Mouse (Mus musculus) heart, adult 2 months (tissue): ENCODE measurements around the gene Lekr1. TPM values are rescaled to one million over a fixed set of nuclear protein-coding genes. Genes with fewer than 3 reads are reported as not detected.
A peak's percentile ranks its signal among the peaks of the same experiment; 100 is the strongest.

Source experiments
- DNase-seq, 2 experiments: peaks; one replicate each; pipeline ENCODE4 v3.0.0; 2021
- H3K27ac ChIP-seq: fragments of 200-600 bp; 2 replicates; pipeline ENCODE4 v1.8.1; 2022
- H3K27me3 ChIP-seq: fragments of 200-500 bp; 2 replicates; pipeline ENCODE4 v1.6.1; 2012; ENCODE audit warnings: mild to moderate bottlenecking, low read length, inconsistent platforms, mixed read lengths; ENCODE audit not compliant: control insufficient read depth, insufficient read depth
- H3K36me3 ChIP-seq: fragments of 200-500 bp; 2 replicates; pipeline ENCODE4 v1.6.1; 2012; ENCODE audit warnings: low read length, inconsistent platforms; ENCODE audit not compliant: control insufficient read depth, insufficient read depth
- H3K4me1 ChIP-seq: fragments of 200-500 bp; 2 replicates; pipeline ENCODE4 v1.6.1; 2011; ENCODE audit warnings: low read length; ENCODE audit not compliant: control insufficient read depth, insufficient read depth
- H3K4me3 ChIP-seq: fragments of 200-600 bp; 2 replicates; pipeline ENCODE4 v1.8.1; 2022
- H3K79me2 ChIP-seq: fragments of 200-500 bp; replicated peaks from 2 replicates; pipeline ENCODE4 v1.6.1; 2012; ENCODE audit warnings: mild to moderate bottlenecking, inconsistent platforms, low read length, moderate library complexity, mixed read lengths; ENCODE audit not compliant: control insufficient read depth, insufficient read depth
- H3K9ac ChIP-seq: fragments of 200-500 bp; 2 replicates; pipeline ENCODE4 v1.6.1; 2012; ENCODE audit warnings: low read depth, mild to moderate bottlenecking, control low read depth, inconsistent platforms, low read length, mixed read lengths
- CTCF ChIP-seq: fragments of 200-600 bp; IDR thresholded peaks from 2 replicates; pipeline ENCODE4 v1.8.1; 2022; ENCODE audit warnings: antibody characterized with exemption, mild to moderate bottlenecking, moderate library complexity
- EP300 ChIP-seq: fragments of 200-500 bp; IDR thresholded peaks from 2 replicates; pipeline ENCODE4 v1.6.1; 2011; ENCODE audit warnings: low read depth, low read length, control low read depth; ENCODE audit not compliant: insufficient read depth
- POLR2A ChIP-seq: fragments of 200-500 bp; IDR thresholded peaks from 2 replicates; pipeline ENCODE4 v1.6.1; 2011; ENCODE audit warnings: mild to moderate bottlenecking, low read depth, low read length, control low read depth; ENCODE audit not compliant: insufficient read depth
- WGBS: fragments of 180-500 bp; shearing (Covaris S2); methylation state at CpG from one replicate; pipeline ENCODE4 v1.1.7; 2018; 5-methylcytosine and 5-hydroxymethylcytosine counted together
- intact Hi-C: fragments of 180-260 bp; cut with DNase I; formaldehyde crosslinking; loops from one replicate; pipeline ENCODE4 v1.15.1; 2025
- polyA plus RNA-seq: library from polyadenylated mRNA; depleted of rRNA; stranded (reverse); fragments of >200 nt; gene quantifications from 2 replicates; pipeline ENCODE4 v1.2.3, GENCODE M21; 2012
- total RNA-seq, 2 experiments: library from RNA; stranded (reverse); gene quantifications; 2 replicates each; pipeline ENCODE4 v1.2.3; 2021

Lekr1 gene
- total and polyA plus RNA-seq, 3 experiments = 0.84 to 2.2 (median 2.1) TPM

- Histone ChIP-seq H3K27me3 (no peaks in the 10 kb centered on the region), H3K36me3 (no peaks in the 10 kb centered on the region), H3K79me2 (no peaks in the 10 kb centered on the region), H3K4me1 (no peaks in the 10 kb centered on the region), H3K27ac (peak overlapping the region; percentile 80), H3K9ac (peak overlapping the region; percentile 85), H3K4me3 (peak overlapping the region; percentile 83)
- TF ChIP-seq CTCF (peak; percentile 30), POLR2A (peak; percentile 72), EP300 (0 out of 2 replicates have a peak, but pooled peaks have one; percentile 37)
- peak; percentile 83 to 87 for DNase-seq
- intact Hi-C loops = loop anchor here (2.0 to 5.0 kb wide), 2 partner anchors 130 to 313 kb away; partner anchors contain the start of gene Tiparp
- whole genome bisulfite sequencing = 1% methylated on average over 72 of the region's 72 CpGs
Measured at GRCm38 (mm10) chr3:65658721-65659619, 7.1 kb upstream of the Lekr1 start.

DNA sequence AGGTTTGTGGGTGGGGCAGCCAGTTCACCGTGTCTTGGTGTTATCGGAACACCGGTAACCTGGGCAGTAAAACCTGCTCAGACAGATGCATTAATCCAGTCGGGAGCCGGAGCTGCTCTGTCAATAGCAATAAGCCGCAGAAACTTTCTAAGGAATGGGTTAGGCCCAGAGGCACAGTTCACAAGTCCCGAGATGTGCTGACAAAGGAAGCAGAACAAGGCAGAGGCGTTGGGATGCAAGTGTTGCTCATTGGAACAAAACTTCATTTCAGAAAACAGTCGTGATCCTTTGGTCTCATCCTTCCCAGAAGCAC, 6.5 kb upstream of the Lekr1 start:
- Histone ChIP-seq H3K27ac (peak overlapping the region; percentile 80), H3K79me2 (no peaks in the 10 kb centered on the region), H3K4me1 (no peaks in the 10 kb centered on the region), H3K9ac (peak overlapping the region; percentile 85), H3K4me3 (peak overlapping the region; percentile 83), H3K27me3 (no peaks in the 10 kb centered on the region), H3K36me3 (no peaks in the 10 kb centered on the region)
- WGBS = 3% methylated on average over 9 of the region's 9 CpGs
- intact Hi-C loops = loop anchor here (2.0 to 5.0 kb wide), 2 partner anchors 131 to 313 kb away; partner anchors contain the start of gene Tiparp
- TF ChIP-seq POLR2A (no peak), EP300 (no peak), CTCF (no peak)
- DNase-seq = no peak

DNA sequence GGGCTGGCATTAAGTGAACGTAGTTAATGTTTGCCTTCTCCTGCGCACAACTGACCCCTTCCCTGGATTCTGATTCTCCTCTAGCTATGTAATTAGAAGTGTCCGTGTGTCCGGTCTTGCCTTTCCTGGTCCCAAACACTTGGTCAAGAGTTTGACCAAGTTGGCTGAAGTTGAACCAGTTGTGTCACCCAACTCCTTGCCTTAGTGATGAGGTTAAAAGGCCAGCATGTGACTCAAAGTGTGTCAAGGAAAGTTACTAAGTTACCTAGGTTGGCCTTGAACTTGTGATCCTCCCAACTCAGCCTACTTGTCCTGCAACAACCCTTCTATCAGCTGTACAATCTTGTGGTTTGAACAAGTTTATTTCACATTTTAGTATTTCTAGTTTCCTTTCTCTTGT, 5.7 kb upstream of the Lekr1 start:
- no peak for DNase-seq
- Histone ChIP-seq H3K36me3 (no peaks in the 10 kb centered on the region), H3K27ac (no peak overlapping the region), H3K79me2 (no peaks in the 10 kb centered on the region), H3K4me1 (no peaks in the 10 kb centered on the region), H3K27me3 (no peaks in the 10 kb centered on the region), H3K4me3 (no peak overlapping the region), H3K9ac (no peak overlapping the region)
- TF ChIP-seq CTCF (no peak), POLR2A (no peak), EP300 (no peak)
- intact Hi-C loops = no loop called here
- 98% methylated on average over 4 of the region's 4 CpGs for WGBS

DNA sequence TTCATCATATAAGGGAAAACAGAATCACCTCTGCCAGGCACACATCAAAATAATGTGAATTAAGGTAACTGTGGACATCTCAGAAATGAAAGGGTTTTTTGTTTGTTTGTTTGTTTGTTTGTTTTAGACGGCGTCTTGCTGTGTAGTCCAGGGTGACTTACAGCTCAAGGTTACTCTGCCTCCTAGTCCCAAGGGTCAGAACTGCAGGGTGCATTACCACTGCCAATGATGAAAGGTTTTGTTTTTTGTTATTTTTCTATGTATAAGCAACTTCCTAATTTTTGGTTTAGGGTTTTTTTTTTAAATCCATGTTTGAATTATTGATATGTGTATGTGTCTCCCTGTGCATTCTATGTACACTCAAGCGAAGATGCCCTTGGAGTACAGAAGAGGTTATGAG, 4.3 kb upstream of the Lekr1 start:
- no peak overlapping the region for H3K4me3 ChIP-seq
- no peak overlapping the region for H3K9ac ChIP-seq
- WGBS = 75% methylated on average over 3 of the region's 3 CpGs
- TF ChIP-seq EP300 = no peak
- no peak for TF ChIP-seq CTCF
- TF ChIP-seq POLR2A = no peak
- no peaks in the 10 kb centered on the region for H3K79me2 ChIP-seq
- no peak for DNase-seq
- intact Hi-C loops = no loop called here
- H3K4me1 ChIP-seq = peaks cover 1% of the 10 kb centered on the region; the same call in 1 of the 2 replicates
- no peaks in the 10 kb centered on the region for H3K27me3 ChIP-seq
- H3K36me3 ChIP-seq = no peaks in the 10 kb centered on the region
- no peak overlapping the region for H3K27ac ChIP-seq

- Histone ChIP-seq H3K4me3 (no peak overlapping the region), H3K9ac (no peak overlapping the region), H3K27ac (no peak overlapping the region), H3K27me3 (no peaks in the 10 kb centered on the region), H3K79me2 (no peaks in the 10 kb centered on the region), H3K4me1 (peaks cover 1% of the 10 kb centered on the region; the same call in 1 of the 2 replicates), H3K36me3 (no peaks in the 10 kb centered on the region)
- no peak for TF ChIP-seq EP300
- no peak for TF ChIP-seq CTCF
- no peak for TF ChIP-seq POLR2A
- WGBS = 67% methylated on average over 11 of the region's 11 CpGs
- intact Hi-C loops = no loop called here
- peak in 1 of 2 experiments; percentile 34 for DNase-seq
Measured at GRCm38 (mm10) chr3:65663176-65663575, 2.9 kb upstream of the Lekr1 start.

GRCm38 (mm10) chr3:65670216-65670615, 4.2 kb downstream of the Lekr1 start:
- H3K27me3 ChIP-seq = no peaks in the 10 kb centered on the region
- H3K4me1 ChIP-seq = peaks cover 3% of the 10 kb centered on the region
- H3K27ac ChIP-seq = no peak overlapping the region
- intact Hi-C loops = no loop called here
- TF ChIP-seq CTCF = no peak
- no peak for TF ChIP-seq EP300
- TF ChIP-seq POLR2A = no peak
- 71% methylated on average over 6 of the region's 6 CpGs for WGBS
- no peaks in the 10 kb centered on the region; the same call in 1 of the 2 replicates for H3K36me3 ChIP-seq
- H3K4me3 ChIP-seq = no peak overlapping the region
- no peaks in the 10 kb centered on the region for H3K79me2 ChIP-seq
- DNase-seq = no peak
- no peak overlapping the region for H3K9ac ChIP-seq
